Mouse (Mus musculus) A20 (cell line): ENCODE measurements around the gene Gm17334.

Experiments used
- DNase-seq: peaks from one replicate; pipeline ENCODE4 v3.0.0-alpha.2; 2011; ENCODE audit warnings: low read depth, low spot score

The Gm17334 gene

DNA sequence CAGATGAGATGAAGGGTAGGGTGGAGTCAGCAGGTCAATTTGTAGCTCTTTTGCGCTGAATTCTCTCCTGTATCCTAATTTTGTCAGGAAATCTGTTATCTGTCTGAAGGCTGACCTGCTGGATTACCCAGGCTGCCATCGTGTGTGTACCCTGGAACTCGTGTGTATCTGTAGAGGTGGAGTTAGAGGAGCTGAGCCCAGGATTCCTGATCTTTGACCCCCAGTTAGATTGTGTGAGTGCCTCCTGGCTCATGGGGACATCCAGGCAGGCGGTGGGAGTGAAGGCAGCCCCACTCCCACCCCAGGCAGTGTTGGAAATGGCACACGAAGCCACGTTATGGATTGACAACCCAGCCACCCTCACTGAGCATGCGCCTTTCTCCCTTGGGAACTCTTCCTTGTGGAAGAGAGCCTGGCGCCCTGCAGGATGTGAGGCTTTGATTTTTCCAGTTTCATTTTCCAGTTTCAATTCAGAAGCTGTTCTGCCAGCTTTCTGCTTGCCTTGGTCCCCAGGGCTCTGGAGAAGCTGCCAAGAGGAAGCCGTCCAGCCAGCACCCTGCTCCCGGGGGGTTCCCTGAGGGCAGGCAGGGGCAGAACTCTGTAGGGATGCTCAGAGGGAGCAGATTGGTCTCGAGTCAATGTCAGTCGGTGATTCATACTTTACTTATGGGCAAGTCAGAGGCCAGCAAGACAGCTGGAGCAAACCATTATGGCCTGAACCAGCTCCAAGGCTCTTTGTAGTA lies 23.6 kb upstream of the Gm17334 start:
- DNase-seq = no peak

DNA sequence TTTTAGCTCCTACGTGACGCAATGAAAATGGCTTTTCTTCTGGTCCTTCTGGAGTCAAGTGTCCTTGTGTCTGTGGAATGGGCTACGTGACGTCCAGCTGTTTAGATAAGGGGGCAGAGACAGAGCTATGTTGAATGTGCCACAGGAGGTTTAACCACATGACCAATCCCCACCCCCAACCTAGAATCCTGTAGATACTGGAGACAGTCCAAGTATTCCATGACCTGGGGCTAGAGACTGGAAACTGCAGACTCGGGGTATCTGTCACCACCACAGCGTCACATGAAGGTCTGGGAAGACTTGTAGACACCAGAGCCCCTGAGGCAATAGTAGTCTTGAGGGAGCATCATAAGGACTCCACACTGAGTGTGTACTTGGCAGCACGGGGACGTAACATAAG lies 22.8 kb upstream of the Gm17334 start:
- no peak for DNase-seq

DNA sequence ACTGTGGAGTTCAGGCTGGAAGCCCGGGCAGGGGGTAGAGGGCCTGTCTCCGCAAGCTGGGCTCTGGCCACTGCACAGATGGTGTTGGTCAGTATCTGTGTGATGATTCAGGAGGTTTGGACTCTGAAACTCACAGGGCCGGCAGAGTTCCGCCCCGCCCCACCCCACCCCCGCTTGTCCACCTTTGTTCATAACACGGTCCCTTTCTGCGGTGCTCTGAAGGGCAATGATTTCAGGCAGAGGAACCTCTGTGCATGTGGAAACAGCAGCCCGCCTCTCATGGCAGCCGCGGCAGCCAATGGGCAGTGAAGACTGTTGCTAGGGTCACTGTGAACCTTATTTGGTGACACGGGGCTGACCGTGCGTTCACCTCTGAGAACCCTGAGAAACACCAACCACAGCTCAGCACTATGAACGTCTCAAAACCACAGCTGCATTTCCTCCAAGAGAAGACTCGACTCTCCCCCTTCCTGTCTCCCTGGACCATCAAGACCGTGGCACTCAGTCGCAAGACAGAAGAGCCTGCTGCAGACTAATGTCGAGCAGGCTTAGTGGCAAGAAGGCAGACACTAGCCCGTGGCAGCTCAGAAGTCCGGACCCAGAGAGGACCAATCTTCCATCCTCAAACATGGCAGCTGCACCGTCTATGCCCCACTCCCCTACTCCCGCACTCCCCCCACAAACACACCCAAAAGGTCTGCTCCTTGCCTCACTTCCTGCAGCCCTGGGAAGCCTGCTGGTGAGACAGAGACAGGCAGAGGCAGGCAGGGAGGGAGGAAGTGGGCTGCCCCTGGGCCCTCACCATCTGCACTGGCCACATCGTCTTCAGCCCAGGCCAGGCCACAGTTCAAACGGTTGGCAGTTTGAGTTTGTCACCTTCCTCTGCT lies 21.9 kb upstream of the Gm17334 start:
- DNase-seq = peak; percentile 49

DNA sequence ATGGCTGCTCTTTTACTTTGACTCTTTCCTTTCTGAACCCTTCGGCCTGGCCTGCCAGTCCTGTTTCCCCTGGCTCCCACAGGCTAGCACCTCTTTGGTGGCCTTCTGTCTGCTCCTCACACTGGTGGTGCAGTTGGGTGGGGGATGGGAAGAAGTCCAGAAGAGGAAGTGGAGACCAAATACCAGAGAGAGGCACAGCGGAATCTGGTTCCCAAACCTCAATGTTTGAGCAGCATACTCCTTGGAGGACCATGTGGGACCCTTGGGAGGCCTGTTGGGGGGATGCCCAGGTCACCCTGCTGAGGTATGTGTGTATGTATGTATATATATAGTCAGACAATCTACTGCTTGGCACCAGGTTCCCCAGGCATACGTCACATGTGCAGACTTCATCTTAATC lies 21.0 kb upstream of the Gm17334 start:
- no peak for DNase-seq

DNA sequence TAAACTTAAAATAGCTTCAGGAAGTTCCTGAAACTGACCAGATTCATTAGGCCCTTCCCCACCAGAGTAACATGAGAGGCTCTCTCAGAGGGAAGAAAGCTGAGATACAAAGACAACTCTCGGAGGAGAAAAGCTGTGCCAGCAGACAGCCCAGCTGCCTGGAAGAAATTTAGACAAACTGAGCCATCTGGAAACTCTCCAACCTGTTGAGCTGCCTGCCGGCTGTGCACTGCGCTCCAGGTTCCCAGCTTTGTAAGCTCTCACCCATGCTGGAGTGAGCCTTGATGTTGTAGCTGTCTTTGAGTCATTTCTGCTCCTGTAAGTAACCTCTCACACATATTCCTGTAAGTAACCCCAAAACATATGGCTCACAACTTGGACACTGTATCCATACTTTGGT lies 20.0 kb upstream of the Gm17334 start:
- no peak for DNase-seq

DNA sequence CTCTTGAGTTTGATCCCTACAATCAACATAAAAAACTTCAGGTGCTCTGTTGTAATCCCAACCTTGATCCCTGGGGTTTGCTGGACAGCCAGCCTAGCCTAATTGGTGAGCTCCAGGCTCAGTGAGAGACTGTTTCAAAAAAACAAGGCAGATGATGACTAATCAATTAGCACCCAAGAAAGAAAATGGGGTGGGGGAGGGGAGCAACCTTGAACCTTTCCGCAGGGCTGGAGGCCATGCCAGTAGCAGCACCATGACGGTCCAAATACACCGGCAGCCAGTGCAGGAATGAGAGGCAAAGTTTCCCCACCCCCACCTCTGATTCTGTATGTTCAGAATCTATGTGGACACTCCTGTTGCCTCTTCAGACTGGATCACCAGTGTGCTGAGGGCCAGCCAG lies 16.3 kb upstream of the Gm17334 start:
- no peak for DNase-seq

DNA sequence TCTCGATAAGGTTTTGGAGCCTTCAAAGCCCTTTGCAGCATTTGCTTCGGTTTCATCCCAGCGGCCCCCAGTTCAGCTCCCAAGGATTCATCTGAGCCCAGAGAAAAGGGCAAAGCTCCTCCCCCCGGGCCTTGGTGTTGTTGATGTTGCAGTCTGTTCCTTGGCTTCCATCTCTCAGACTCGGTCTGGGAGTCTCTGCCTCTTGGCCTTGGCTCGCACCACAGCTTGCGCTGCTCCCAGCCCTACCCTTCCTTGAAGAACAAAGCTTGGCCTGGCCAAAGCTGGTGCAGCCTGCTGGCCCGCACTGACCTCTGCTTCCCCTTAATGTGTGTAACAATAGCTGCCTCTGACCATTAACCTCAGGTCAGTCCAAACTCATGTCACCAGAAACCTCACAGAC lies 15.2 kb upstream of the Gm17334 start:
- DNase-seq = no peak

DNA sequence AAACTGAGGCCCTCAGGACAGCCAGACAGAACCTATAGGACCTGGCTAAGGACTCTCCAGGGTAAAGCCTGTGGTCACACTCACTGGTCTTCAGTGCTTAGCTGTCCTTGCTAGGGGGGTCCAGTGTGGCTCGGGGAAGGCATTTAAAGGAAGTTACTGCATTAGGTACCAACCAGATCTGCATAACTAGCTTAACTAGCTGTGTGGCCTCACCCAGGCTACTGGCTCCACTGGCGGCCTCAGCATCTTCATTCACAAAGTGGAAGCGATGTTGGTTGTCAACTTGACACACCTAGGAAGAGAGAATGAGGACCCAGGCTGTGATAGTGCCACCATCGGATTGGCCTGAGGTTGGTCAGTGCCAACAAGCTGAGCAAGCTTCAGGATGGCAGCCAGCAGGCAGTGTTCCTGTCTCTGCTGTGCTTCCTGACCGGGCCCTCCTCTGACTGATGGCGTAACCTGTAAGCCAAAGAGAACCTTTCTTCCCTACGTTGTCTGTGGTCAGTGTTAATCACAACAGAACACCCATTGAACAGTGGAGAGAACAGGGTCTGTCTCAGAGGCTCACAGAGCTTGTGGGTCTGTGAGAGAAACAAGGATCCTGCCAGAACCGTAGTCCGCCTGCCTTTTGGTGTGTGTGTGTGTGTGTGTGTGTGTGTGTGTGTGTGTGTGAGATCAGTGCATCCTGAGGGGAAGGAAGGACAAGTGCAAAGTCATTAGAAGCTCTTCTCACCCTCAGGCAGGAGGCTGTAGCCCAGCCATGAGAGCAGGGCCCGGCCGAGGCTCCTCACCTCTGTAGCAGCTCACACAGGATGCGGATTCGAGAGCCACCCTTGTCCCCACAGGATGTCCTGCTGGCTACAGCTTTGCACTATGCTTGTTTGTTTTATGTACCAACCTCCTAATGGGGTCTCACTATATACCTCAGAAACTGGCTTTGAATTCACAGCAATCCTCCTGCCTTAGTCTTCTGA lies 13.4 kb upstream of the Gm17334 start:
- no peak for DNase-seq

DNA sequence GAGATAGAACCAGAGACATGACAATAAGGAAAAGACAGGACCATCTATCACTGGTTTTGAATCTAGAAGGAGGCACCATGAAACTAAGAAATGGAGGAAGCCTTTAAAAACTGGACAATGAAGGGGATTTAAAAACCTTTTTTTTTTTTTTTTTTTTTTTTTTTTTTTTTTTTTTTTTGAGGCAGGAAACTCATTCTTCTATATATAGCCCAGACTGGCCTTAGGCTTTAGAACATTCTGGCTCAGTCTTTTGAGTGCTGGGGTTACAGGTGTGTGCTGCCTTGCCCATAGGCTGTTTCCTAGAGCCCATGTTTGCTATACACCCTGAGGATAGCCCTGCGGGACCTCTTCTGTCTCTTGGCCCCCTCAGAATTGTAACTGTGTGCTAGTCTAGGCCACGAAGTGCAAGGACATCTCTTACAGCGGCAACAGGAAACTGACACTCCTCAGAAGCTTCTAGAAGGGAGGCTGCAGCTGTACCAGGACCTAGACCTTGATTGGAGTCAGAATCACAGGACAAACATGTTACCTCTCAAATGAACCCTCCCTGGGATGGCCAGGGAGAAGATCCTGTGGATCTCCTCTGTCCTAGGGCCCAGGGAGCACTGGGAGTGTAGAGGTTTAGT lies 12.4 kb upstream of the Gm17334 start:
- DNase-seq = no peak

DNA sequence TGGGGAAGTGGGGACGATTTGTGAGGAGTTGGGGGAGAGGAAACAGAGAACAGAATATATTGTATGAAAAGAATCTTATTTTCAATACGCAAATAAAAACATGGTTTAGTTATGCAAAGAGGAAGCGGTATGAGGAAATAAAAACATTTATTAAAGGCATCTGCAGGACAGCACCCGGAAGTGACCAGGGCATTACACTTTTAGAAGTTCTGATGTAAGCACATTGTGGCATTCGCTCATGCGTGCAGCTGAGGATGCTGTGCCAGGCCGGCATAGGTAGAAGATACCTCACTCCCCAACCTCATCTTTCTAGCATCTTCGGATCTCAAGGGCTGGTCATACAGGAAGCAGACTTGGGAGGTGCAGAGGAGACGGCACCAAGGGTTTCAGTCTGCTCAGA lies 10.3 kb upstream of the Gm17334 start:
- peak; percentile 82 for DNase-seq

DNA sequence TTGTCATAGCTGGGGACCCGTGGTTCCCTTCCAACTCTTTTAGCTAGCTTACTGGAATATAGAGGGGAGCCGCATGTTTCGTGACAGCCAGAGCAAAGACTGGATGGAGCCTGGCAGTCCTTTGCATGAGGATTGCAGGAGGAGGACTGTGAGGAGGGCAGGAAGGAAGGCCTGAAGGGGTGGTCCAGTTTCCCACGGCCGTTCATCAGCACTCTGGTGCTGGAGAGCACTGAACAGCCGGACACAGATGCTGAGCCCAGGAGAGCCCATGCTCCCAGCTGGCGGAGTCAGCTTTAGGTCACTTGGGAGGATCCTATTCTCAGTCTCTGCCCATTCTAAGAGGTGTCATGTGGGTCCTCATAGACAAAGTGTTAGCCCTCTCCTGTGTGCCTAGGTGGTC lies 9.0 kb upstream of the Gm17334 start:
- DNase-seq = no peak

DNA sequence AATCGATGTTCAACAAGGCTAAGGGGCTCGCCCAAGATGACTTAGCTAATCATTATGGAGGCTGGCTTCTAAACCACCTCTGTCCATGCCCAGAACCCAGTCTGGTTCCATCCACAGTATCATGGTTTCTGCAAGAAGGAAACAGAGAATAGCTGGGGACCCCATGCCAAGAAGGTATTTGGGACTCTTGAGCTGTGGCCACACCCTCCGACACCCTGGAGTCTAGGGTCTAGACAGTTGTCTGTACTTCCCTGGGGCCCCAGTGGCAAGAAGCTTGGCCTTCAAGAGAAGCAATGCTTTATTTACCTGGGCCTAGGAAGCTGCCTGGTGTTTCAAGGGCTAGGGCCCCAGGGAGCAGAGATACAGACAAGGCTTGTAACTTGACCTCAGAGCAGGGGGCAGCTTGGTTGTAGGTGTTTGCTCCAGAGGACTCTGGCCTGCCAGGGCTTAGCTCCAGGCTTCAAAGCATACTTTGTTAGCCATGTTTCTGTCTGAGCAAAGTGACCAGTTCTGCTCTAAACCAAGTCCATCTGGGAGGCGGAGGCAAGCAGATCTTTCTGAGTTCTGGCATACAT lies 8.3 kb upstream of the Gm17334 start:
- DNase-seq = no peak

DNA sequence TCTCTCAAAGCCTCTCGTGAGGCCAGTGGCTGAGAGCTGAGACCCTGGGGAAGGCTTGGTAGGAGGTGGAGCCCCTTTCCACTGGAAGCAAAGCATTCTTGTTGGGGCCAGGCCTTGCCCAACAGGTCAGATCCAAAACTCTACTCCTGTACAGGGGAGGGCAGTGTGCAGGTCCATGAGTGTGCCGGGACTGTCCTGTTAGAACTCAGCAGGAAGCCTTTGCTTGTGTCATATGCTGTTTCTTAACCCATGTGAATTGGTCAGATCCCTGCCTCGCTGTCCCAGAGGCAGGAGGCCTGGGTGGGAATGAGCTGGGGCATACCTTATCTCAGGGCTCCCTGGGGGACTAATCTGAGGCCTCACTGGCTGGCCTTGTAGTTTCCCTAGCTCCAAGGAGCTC lies 7.3 kb upstream of the Gm17334 start:
- no peak for DNase-seq

DNA sequence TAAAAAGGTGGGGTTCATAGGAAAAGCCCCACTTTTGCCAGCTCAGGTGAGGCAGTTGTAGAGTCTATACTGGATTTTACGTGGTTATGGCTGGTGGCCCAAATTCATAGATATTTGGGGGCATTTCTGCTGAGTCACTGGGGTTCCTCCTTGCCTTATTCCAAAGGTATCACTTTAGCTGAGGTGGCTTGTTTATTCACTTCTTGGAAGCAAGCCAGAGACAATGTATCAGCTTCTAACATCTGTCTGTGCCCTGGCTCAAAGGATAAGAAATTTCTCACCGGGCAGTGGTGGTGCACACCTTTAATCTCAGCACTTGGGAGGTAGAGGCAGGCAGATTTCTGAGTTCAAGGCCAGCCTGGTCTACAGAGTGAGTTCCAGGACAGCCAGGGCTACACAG lies 6.8 kb upstream of the Gm17334 start:
- no peak for DNase-seq

DNA sequence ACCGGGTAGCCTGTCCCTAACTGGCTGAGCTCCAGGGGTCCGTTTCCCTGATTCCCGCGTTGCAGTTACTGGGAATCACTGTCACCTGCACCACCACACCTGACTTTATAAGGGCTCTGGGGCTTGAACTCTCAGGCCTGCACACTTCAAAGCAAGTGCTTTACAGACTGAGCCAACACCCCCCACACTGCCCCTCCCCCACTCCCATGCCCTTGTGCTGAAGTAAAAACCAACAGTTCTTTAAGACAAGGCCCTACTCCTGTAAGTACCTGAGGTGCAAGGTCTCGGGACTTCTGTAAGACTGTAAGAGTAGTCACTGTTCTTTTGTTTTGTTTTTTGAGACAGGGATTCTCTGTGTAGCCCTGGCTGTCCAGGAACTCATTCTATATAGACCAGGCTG lies 5.5 kb upstream of the Gm17334 start:
- no peak for DNase-seq

DNA sequence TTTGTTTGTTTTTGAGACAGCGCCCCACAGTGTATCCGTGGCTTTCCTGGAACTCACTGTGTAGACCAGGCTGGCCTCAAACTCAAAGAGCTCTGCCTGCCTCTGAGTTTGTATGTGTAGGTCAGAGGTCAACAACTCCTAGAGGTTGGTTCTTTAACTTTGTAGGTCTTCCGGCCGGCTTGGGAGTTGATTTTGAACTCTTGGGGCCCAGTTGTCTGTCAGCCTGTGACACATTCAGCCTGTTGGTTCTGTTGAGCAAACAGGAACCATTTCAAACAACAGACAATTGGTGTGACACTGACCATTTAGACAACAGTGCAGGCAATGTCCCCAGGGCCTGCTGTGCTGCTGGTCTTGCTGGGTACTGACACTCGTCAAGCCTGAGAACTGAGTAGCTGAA lies 4.7 kb upstream of the Gm17334 start:
- DNase-seq = no peak

DNA sequence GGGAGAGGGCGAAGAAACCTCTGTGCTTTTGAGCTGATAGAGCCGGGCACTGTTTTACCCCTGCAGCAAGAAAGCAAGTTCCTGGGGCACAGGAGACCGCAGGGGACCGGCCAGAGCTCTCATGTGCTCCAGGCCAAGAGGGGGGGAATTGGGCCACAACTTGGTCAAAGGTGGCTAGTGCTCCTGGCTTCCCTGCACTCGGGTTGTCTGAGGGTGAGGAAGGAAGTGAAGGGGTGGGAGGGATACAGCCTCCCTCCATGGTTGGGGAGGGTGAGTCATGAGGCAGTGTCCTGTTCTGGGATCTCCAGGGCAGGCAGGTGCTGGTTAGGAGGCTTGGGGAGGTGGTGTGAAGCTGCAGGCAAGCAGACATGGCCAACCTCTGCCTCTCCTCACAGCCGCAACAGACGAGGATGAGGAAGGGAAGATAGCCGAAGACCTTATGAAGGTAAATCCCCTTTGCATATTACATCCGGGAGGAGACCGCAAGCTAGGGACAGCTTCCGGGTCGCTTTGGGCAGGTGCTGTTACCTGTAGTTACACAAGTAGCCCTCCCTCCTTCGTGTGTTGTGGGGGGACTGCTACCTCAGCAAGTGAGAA lies 1.8 kb upstream of the Gm17334 start:
- no peak for DNase-seq

DNA sequence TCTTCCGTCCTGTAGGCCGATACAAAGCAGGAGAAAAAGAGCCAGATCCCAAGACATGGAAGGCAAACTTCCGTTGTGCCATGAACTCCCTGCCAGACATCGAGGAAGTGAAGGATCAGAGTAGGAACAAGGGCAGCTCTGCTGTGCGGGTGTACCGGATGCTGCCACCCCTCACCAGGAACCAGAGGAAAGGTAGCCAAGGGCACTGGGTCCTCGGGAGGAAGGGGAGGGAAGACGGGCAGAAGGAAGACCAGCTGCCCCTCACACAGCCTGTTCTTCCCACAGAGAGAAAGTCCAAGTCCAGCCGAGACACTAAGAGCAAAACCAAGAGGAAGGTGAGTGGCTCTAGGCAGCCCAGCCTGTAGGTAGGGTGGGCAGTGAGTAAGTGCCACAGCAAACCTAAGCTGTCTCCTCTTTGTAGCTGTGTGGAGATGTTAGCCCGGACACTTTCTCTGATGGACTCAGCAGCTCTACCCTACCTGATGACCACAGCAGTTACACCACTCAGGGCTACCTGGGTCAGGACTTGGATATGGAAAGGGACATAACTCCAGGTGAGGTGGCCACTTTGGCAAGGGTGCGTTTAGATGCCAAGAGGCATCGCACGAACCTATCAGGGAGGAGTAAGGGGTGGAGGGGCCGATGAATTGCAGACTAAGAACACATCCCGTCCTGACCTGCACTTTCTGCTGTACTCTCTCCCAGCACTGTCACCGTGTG lies 814 bp upstream of the Gm17334 start:
- no peak for DNase-seq

DNA sequence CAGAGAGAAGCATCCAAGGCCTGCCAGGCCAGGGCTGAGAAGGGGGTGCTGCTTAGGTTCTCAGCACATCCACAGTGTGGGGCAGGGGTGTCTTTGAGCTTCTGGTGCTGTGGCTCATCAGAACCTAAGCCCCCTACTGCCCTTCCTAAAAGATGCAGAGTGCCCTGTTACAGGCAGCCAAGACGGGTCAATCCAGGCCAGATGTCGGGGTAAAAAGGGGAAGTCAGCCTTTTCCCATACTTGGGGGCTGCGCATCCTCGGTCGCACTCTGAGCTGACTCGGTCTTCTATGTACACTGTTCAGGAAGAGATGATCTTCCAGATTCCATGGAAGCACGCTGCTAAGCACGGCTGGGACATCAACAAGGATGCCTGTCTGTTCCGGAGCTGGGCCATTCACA lies 451 bp downstream of the Gm17334 start:
- no peak for DNase-seq
